Mouse (Mus musculus): ENCODE data around the gene Adamtsl3.

GRCm38 (mm10) chr7:82366056-82366455 lies 30.6 kb downstream of the Adamtsl3 start:
- TF ChIP-seq CTCF (IDR thresholded peaks at IDR 0.05; ENCODE audit: low read depth) (no peak), EP300 (IDR thresholded peaks at IDR 0.05; ENCODE audit: low read depth) (no peak)
